Mouse (Mus musculus): ENCODE data around the gene Itgav. TPM values are rescaled to one million over a fixed set of nuclear protein-coding genes. Genes with fewer than 3 reads are reported as not detected.

Itgav gene
- total RNA-seq, 2 experiments from 2014 or later: 55.3 to 69.3 TPM

DNA sequence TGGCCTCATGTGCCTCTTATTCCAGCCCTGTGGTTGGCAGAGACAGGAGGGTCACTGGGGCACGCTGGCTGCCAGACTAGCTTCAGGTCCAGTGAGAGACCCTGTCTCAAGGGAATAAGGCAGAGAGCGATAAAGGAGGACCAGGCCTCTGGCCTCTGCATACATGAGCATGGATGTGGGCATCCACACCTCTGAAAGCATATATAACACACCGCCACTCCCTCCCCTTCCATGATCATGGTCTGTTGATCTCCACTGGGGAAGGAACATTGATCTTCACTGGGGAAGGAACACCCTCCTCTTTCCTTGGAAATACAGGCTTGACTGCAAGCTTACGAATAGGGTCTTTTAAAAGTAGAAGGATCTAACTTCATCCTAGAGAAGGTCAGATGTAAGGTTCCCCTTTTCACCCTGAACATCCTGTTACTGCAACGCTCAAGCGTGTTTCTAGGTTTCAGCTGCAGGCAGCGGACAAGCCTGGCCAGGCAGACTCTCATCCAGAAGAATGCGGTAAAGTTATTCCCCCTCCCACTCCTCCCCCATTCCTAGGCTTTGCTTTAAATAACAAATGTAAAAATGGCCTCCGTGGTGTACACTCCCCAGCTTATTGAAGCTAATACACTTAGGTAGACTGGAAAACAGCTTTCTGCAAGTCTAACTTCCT, 15.4 kb downstream of the Itgav start:
- no peak for DNase-seq (ENCODE audit: extremely low spot score in 1 of 2, low spot score in 2 of 2)
- intact Hi-C loops (cut with DNase I): loop anchor here (2.0 kb wide), 1 partner anchor 15 kb away; the partner anchor contains the start of gene Itgav

DNA sequence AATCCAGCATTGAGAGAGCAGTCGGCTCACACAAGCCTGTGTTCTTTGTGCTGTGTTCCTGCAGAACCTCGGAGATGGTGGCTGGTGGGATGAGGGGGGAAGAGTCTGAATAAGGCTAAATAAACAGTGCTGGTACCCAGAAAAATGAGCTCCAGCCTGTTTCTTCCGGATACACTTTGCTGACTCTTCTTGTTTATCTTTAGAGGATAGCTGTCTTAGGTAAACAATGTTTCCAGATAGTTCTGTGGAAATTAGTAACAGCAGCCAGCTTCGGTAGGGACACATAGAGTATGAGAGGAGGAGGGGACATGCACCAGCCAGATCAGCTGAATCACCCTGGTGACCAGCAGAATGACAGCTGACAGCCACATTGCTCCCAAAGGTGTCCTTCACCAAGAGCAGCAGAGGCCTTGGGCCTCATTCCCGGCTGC, 16.4 kb downstream of the Itgav start:
- peak in 1 of 2 experiments; percentile 35 for DNase-seq (ENCODE audit: extremely low spot score in 1 of 2, low spot score in 2 of 2)
- intact Hi-C loops (cut with DNase I): loop anchor here (2.0 kb wide), 1 partner anchor 16 kb away; the partner anchor contains the start of gene Itgav

DNA sequence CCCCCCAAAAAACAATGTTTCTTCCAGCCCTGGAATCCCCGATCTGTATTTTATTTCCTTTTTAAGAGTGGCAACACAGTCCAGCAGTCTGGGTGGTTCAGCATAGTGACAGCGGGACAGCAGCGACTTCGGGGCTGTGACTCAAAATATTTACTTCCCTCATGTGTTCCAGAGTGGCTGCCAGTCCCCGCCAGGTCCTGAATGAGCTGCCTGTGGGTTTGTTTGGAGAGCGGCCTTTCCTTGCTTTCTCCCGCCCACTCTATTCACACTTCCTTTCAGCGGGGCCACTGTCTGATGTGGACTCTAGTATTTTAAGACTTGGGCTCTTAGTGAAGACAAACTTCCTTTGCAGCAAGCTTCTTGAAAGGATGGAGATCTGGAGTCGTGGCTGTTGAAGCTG, 18.0 kb downstream of the Itgav start:
- intact Hi-C loops (cut with DNase I): no loop called here
- DNase-seq (ENCODE audit: extremely low spot score in 1 of 2, low spot score in 2 of 2): peak in 1 of 2 experiments; percentile 77

DNA sequence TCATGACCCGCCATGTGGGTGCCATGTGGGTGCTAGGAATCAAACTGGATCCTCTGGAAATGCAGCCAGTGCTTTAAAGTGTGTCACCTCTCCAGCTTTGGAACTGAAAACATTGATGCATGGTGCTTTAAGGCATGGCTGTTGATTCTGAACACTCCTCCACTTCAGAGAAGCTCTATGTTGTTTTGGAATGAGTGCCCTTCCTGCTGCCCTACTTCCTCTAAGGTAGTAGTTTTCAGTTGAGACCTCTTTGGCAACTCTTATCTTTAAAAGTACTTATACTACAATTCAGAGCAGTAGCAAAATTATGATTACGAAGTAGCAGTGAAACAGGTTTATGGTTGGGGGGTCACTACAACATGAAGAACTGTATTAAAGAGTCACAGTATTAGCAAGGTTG, 18.6 kb downstream of the Itgav start:
- intact Hi-C loops (cut with DNase I): no loop called here
- no peak for DNase-seq (ENCODE audit: extremely low spot score in 1 of 2, low spot score in 2 of 2)

DNA sequence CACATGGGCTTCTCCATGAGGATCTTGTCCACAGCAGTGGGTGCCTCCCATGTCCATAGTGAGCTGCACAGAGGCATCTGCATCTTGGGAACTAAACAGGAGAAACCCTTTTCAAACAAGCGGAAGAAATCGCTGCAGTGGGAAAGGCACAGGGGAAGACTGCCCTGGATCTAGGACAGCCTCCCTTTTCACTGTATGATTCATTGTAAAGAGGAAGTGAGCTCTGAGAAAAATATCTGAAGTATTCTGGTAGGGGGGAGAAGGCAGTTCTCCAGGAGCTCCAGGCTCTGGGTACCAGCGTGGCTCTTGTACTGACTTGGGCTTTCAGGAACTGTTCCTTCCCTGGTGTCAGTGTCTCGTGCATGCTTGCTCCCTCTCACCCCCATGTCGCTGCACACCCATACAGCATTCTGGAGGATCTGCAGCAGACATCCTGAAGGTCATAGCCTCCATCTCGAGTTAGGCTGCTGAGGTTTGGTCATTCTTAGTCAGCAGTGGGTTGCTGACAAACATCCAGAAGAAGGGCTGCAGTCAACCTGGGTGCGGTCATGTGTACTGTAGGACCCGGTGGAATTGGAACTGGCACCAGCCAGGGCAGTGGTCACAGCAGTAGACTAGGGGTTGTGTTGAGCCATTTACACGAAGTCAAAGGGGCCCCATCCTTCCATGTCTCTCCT, 20.2 kb downstream of the Itgav start:
- intact Hi-C loops (cut with DNase I): no loop called here
- DNase-seq (ENCODE audit: extremely low spot score in 1 of 2, low spot score in 2 of 2): no peak

DNA sequence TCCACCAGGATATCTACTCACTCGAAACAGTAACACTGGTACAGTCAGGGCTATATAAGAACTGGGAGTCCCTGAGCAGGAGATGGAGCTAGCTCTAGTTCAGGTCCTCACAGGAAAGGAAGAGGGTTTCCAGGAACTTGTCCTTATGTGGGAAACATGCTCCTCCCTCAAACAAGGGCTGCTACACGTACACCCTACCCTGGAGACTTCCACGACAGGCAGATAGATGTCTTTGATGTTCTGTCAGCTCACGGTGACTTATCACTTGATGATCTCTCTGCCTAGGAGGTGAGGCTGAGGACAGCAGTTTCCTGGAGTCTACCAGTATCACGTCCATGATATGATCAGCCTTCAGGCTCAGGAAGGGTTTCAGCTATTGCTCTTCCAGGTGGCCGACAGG, 21.1 kb downstream of the Itgav start:
- no peak for DNase-seq (ENCODE audit: extremely low spot score in 1 of 2, low spot score in 2 of 2)
- intact Hi-C loops (cut with DNase I): no loop called here

DNA sequence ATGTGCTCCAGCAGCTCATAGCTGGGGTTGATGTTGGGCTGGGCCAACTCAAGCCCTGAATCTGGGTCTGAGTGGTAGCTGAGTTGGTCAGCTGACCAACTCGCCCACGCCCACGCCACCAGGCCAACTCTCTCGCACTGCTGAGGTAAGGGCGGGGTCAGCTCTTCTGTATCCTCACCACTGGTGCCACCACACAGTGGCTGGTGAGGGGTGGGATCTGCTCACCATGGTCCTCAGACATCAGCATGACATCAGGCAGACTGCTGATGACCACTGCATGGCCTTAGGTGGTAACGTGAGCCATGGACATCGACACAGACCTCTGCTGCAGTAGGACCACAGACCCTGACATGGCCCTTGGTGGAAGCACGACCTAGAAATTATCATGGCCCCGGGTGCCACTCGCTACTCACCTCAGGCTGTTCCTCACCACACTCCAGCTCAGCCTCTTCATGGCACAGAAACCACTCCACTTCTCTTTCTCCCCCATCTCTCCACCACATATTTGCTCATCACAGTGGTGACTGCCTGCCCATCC, 24.5 kb downstream of the Itgav start:
- intact Hi-C loops (cut with DNase I): no loop called here
- DNase-seq (ENCODE audit: extremely low spot score in 1 of 2, low spot score in 2 of 2): no peak

DNA sequence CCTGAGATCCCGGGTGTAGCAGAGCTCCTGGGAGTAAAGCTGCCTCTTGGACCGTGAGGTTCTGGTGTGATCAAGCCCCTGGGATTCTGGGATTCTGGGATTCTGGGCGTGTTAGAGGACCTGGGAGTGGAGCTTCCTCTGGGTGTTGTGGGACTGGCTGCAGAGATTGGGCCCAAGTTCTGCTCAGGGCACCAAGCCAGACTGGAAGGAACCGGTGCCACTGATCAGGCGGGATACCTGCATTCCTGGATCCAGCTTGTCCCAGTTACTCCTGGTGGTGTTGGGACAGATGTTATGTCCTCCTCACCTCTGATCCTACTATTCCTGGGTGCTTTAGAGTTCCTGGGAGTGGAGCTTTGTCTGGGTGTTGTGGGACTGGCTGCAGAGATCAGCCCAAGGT, 28.8 kb downstream of the Itgav start:
- intact Hi-C loops (cut with DNase I): no loop called here
- DNase-seq (ENCODE audit: extremely low spot score in 1 of 2, low spot score in 2 of 2): no peak

DNA sequence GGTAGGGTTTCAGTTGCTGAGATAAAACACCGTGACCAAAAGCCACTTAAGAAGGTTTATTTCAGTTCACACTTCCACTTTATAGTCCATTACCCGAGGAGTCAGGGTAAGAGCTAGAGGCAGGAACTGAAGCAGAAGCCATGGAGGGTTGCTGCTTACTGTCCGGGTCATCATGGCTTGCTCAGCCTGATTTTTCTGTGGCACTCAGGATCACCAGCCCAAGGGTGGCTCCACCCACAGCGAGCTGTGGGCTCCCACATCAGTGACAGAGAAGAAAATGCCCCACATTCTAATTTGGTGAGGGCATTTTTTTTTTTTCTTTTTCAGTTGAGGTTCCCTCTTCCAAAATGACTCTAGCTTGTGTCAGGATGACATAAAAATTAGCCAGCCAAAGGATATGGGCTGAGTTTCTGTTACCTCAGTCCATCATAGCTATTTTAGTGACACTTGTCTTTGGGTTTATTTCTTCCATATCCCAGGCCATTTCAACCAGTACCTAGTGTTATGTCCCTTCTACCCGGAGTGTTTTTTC, 30.2 kb downstream of the Itgav start:
- no peak for DNase-seq (ENCODE audit: extremely low spot score in 1 of 2, low spot score in 2 of 2)
- intact Hi-C loops (cut with DNase I): no loop called here

DNA sequence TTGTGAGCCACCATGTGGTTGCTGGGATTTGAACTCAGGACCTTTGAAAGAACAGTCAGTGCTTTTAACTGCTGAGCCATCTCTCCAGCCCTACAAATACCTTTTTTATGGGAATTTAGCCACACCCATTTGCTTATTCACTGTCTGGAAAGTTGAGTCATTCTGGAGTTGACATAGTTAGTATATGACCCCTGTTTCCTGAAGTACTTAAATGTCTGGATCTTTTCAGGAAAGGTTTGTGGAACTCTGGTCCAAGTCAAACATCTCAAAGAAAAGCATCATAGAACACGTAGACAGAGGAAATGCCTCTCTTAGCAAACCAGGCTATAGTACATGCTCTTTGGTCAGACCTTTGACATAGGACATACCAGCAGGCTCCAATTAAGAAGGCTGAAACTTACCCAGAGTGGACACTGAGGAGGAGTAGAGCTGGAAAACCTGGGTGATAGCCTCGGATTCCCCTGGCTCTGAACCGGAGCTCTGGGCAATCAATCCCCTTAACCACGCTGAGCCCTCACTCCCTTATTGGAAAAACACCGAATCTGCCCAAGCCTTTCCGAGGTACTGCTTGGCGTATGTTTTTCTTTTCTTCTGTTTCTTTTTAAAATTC, 34.5 kb downstream of the Itgav start:
- intact Hi-C loops (cut with DNase I): no loop called here
- DNase-seq (ENCODE audit: extremely low spot score in 1 of 2, low spot score in 2 of 2): no peak

DNA sequence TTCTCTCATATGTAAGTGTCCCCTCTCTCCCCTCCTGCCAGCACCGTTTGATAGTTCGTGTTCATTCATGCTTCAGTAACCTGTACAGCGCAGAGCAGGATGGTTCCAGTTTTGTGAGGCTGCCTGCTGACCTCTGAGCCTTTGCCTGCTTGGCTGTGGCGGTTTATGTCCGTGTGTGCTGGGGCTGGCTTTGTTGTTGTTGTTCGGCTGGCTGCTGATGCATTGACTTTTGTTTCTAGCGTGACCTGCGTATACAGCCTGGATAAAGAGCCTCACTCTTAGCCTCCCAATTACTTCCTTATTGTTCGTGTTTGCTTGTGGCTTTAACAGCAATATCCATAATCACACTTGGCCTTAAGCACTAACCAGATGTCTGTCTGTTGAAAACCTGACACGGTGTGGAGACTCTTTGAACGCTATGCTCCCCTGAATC, 35.0 kb downstream of the Itgav start:
- intact Hi-C loops (cut with DNase I): no loop called here
- no peak for DNase-seq (ENCODE audit: extremely low spot score in 1 of 2, low spot score in 2 of 2)

DNA sequence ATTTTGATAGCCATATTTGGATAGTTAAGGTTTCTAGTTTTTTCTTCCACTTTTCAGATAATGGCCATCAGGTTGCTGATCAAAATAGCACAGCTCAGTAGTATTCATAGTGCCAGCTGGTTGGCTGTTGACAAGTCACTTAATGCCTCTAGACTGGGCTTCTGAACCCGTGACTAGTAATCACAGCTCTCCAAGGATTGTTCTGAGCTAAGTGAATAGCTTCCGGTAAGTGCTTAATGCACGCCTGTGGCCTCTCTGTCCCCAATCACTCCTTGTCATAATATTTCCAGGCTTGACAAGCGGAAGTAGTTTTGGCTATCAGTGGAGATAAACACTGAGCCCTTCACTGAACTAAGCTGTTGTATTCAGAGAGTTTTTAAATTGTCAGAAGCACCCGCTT, 35.5 kb downstream of the Itgav start:
- intact Hi-C loops (cut with DNase I): no loop called here
- no peak for DNase-seq (ENCODE audit: extremely low spot score in 1 of 2, low spot score in 2 of 2)

DNA sequence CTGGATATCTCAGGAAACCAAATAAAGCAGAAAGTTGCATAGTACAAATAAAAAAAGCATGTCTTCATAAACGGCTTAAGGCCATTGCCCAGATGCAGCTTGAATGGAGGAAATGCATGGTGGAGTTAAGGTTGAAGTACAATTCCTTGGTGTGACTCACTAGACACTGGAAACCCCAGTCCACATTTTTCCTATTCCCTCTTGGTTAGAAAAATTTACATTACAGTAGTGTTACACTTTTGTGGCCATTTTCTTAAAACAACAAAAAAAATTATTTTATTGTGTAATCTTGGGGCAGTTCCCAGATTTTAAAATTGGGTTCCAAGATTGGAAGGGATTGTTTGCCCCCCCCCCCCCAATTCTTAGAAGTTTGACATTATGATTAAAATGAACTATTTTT, 35.9 kb downstream of the Itgav start:
- no peak for DNase-seq (ENCODE audit: extremely low spot score in 1 of 2, low spot score in 2 of 2)
- intact Hi-C loops (cut with DNase I): no loop called here

DNA sequence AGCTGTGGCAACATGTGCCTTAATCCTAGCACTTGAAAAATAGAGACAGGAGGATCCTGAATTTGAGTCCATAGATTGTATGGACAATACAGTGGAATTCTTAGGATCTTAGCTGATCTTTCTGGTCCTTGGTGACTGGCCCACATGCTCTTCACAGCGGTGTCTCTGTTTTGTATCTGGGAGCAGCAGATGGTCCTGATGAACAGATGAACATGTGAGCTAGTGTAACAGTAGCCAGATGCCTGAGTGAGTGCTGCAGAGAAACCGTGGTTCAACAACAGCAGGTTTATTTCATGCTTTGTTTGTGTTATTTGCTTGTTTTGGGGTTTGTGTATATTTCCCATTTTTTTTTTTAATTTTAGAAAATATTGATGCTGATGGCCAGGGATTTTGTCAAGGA, 37.3 kb downstream of the Itgav start:
- intact Hi-C loops (cut with DNase I): no loop called here
- DNase-seq (ENCODE audit: extremely low spot score in 1 of 2, low spot score in 2 of 2): no peak

DNA sequence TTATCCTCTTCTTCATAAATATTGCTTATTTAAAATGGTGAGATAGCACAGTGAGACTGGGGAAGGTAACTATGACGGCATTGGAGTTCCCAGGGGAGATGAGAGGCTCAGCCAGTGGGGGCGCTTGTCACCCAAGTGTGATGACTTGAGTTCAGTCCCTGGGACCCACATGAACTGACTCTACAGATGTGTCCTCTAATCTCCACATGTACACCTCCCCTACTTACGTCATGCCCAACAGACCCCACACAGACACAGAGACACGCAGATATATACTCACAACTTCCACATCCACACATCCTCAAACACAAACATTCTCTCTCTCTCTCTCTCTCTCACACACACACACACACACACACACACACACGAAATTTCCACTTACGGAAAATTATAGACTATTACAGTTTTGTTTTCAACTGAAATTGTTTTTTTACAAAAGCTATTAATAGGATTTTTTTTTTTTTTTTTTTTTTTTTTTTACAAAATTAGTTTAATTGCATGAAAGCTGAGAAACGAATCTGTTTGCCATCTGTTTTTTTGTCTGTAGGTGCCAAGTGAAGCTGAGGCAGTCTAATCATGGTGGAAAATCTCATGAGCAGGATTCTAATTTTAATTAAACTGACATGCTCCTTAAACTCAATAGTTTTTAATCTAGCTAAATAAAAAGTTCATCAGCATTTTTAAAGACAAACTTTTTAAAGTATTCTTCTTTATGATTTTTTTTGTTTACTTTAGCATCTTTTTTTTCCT, 38.1 kb downstream of the Itgav start:
- DNase-seq (ENCODE audit: extremely low spot score in 1 of 2, low spot score in 2 of 2): no peak
- intact Hi-C loops (cut with DNase I): no loop called here

DNA sequence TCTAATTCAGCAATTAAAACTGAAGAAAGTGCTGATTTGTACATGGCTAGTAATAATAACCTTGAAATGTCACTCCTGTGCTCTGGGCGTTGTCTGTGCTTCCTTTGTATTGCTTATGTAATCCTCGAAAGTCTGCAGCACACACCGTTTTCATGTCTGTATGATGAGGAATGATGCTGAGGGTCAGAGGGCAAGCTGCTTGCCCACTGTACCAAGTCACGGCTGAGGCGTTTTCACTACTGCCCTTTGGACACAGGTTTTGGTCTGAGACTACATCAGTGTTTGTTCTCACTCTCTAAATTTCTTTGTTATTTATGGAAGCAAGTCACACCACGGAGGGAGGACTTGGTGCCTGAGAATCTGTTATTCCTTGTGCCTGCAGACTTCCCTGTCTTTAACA, 41.9 kb downstream of the Itgav start:
- DNase-seq (ENCODE audit: extremely low spot score in 1 of 2, low spot score in 2 of 2): no peak
- intact Hi-C loops (cut with DNase I): loop anchor here (5.0 kb wide), 1 partner anchor 44 kb away; the partner anchor contains the start of gene Itgav

DNA sequence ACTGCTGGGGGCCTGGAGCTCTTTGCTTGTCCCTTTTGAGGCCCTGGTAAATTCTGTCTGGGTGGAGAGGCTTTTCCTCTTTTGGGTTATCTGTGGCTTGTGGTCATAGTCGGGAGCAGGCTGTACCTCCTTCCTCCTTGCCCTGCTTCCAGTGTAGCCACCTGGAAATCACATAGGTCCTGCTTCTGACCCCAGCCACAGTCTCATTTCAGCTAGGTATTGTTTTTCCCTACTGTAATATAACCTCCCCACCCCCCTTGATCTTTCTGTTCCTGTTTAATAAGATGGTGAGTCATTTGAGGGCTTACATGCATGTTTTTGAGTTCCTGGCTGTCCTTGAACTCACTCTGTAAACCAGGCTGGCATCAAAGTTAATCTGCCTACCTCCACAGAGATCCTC, 42.7 kb downstream of the Itgav start:
- intact Hi-C loops (cut with DNase I): loop anchor here (5.0 kb wide), 1 partner anchor 45 kb away; the partner anchor contains the start of gene Itgav

DNA sequence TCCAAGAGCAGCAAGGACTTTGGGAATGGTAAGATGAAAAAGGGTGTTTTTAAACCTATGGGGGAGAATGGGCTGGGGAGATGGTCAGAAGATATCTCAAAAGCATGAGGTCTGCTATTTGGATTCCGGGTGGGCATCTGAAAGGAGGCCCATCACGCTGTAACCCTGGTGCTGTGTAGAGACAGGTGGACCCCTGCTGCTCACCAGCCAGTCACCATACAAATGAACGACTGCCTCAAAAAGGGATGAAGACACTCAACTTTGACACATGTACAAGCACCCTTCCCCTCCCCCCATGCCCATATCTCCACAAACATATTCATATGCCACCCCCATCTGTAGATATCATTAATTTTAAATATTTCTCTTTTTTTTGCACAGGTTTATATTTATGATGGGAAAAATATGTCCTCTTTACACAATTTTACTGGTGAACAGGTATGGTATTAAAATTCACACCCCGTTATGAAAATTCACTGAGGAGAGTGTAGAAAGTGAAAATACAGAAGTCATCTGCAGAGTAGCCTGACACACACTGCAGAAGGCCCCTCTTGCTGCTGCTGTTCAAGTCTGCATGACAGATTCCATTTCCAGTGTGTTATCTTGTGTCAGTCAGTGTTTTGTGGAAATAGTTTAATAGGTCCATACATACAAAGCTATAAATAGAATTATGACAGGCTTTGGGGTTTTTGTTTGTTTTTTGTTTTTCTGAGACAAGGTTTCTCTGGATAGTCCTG, 44.3 kb downstream of the Itgav start:
- intact Hi-C loops (cut with DNase I): loop anchor here (5.0 kb wide), 1 partner anchor 46 kb away; the partner anchor contains the start of gene Itgav
- no peak for DNase-seq (ENCODE audit: extremely low spot score in 1 of 2, low spot score in 2 of 2)

More for the DNA sequence above, 42.7 kb downstream of the Itgav start:
- no peak for DNase-seq (ENCODE audit: extremely low spot score in 1 of 2, low spot score in 2 of 2)
